In the genomic region with DNA sequence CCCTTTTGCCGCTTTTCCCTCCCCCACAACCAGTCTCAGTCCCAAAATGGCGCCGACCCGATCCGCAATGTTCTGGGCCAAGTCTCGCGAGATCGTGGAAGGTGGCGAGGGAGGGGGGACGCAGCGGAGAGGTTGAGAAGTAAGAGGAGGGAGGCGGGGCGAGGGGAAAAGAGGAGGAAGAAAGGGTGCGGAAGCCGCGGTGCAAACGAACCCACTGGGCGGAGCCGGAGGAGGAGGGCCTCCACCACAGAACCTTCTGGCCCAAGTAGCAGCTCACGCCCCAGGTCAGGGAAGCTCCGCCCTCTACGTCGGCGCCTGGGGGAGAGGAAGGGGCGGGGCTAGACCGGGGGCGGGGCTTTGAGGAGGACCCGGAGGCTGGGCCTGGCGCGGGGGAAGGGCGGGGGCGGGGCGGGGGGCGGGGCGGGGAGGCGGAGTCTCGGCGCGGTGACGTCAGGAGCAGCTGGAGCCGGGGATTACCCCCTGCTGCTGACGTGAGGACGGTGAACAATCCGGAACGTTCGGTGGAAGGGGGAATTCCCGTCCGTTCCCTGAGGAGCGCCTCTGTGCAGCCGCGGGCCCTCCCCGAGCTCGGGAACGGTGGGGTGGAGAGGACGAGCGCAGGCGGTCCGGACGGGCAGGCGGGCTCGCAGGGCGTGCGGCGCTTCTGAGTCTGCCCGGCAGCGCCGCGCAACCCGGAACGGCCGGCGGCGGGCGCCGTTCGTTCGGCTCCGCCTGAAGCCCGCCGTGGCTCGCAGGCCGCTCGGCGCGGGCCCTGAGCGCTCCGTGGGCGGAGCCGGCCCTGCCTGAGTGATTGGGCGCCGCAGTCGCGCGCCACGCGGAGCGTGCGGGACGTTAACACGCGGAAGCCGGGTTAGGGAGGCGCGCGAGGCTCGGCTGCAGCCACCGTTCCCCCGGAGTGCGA, we compare ENCODE assay signal across 8 mouse cellular contexts. TPM values are rescaled to one million over a fixed set of nuclear protein-coding genes. Genes with fewer than 3 reads are reported as not detected.
DNase-seq lines count a peak whose midpoint lies in the region; ATAC-seq and TF ChIP-seq lines count a peak whose summit lies in the region.

A gene (minus strand): TSS at position 310 of the 922 bp plus-strand sequence.

- H3K4me2 ChIP-seq in CH12.LX (ENCODE audit: insufficient read depth, low read depth, poor library complexity, severe bottlenecking), result peak within 1 kb of the TSS; percentile 77
- peak within 1 kb of the TSS; percentile 78 for H3K4me2 ChIP-seq in forebrain, embryonic 11.5 days (ENCODE audit: low read depth, low read length, severe bottlenecking)
- peak within 1 kb of the TSS; percentile 93 for H3K4me2 ChIP-seq in heart, embryonic 16.5 days (ENCODE audit: low read depth, low read length)
- peak within 1 kb of the TSS; percentile 91 for H3K4me2 ChIP-seq in liver, embryonic 15.5 days
- peak within 1 kb of the TSS; percentile 80 for H3K4me2 ChIP-seq in neural tube, embryonic 12.5 days (replicated peaks)

- WGBS in forebrain, embryonic 11.5 days, result under 1% methylated on average over 93 of the region's 109 CpGs
- WGBS in heart, embryonic 16.5 days, result under 1% methylated on average over 90 of the region's 109 CpGs
- under 1% methylated on average over 109 of the region's 109 CpGs for WGBS in liver, embryonic 15.5 days (ENCODE audit: insufficient replicate concordance)
- under 1% methylated on average over 107 of the region's 109 CpGs for WGBS in neural tube, embryonic 12.5 days

- H3K79me2 ChIP-seq in CH12.LX (replicated peaks; ENCODE audit: control insufficient read depth, extremely low read depth, insufficient read depth, poor library complexity, severe bottlenecking), result peaks cover 28% of the 10 kb centered on the region

- H3K27ac ChIP-seq in CH12.LX (ENCODE audit: insufficient read depth, low read depth), result peak within 1 kb of the TSS; percentile 66
- H3K27ac ChIP-seq in forebrain, embryonic 11.5 days (ENCODE audit: low read depth, low read length), result peak within 1 kb of the TSS; percentile 97
- peak within 1 kb of the TSS; percentile 99 for H3K27ac ChIP-seq in heart, embryonic 16.5 days (ENCODE audit: low read length)
- peak within 1 kb of the TSS; percentile 99 for H3K27ac ChIP-seq in liver, embryonic 15.5 days (replicated peaks)
- H3K27ac ChIP-seq in neural tube, embryonic 12.5 days, result peak within 1 kb of the TSS; percentile 94

- no peak for TF ChIP-seq RAD21 in CH12.LX (IDR thresholded peaks at IDR 0.05; ENCODE audit: low read depth, low read length)

- H3K36me3 ChIP-seq in CH12.LX (replicated peaks in 1 of 2; ENCODE audit: control insufficient read depth in 1 of 2, insufficient read depth in 1 of 2, low read length in 1 of 2), result no peaks in the 10 kb centered on the region
- no peaks in the 10 kb centered on the region for H3K36me3 ChIP-seq in forebrain, embryonic 11.5 days (ENCODE audit: control insufficient read depth, insufficient read depth, low read length)
- H3K36me3 ChIP-seq in heart, embryonic 16.5 days (ENCODE audit: control insufficient read depth, insufficient read depth), result no peaks in the 10 kb centered on the region
- H3K36me3 ChIP-seq in liver, embryonic 15.5 days (replicated peaks), result peaks cover 3% of the 10 kb centered on the region; the same call in 1 of the 2 replicates
- H3K36me3 ChIP-seq in neural tube, embryonic 12.5 days, result no peaks in the 10 kb centered on the region

- in situ Hi-C loops in CH12.LX (cut with MboI; ENCODE audit: low pct_ligation_motif_present, low pct_unique_long_range_greater_than_20kb, low sequenced_read_pairs), result loop anchor here (10.0 kb wide), 1 partner anchor 255 kb away; no protein-coding TSS in a partner anchor

- no peaks in the 10 kb centered on the region for H3K9me3 ChIP-seq in CH12.LX (replicated peaks; ENCODE audit: low read length)
- H3K9me3 ChIP-seq in forebrain, embryonic 11.5 days (ENCODE audit: control insufficient read depth, low read length), result no peaks in the 10 kb centered on the region
- H3K9me3 ChIP-seq in heart, embryonic 16.5 days (replicated peaks; ENCODE audit: control insufficient read depth, low read length), result no peaks in the 10 kb centered on the region
- no peaks in the 10 kb centered on the region for H3K9me3 ChIP-seq in liver, embryonic 15.5 days (replicated peaks)
- no peaks in the 10 kb centered on the region for H3K9me3 ChIP-seq in neural tube, embryonic 12.5 days

- no peak for TF ChIP-seq EP300 in CH12.LX (IDR thresholded peaks at IDR 0.05; ENCODE audit: low read length)

- dilution Hi-C loops in CH12.LX (cut with MboI; ENCODE audit: extremely low pct_ligation_motif_present, extremely low pct_unique_long_range_greater_than_20kb, low sequenced_read_pairs), result no loop called here

- peaks cover 30% of the 10 kb centered on the region for H3K27me3 ChIP-seq in CH12.LX (replicated peaks)
- H3K27me3 ChIP-seq in forebrain, embryonic 11.5 days (ENCODE audit: control insufficient read depth, insufficient read depth, low read length), result peaks cover 23% of the 10 kb centered on the region
- H3K27me3 ChIP-seq in heart, embryonic 16.5 days (ENCODE audit: control insufficient read depth, insufficient read depth, low read length), result peaks cover 6% of the 10 kb centered on the region
- H3K27me3 ChIP-seq in liver, embryonic 15.5 days, result peaks cover 34% of the 10 kb centered on the region
- peaks cover 21% of the 10 kb centered on the region for H3K27me3 ChIP-seq in neural tube, embryonic 12.5 days (replicated peaks)

- TF ChIP-seq CTCF in CH12.LX (conservative IDR thresholded peaks at IDR 0.05 in 1 of 2, IDR thresholded peaks at IDR 0.05 in 1 of 2; ENCODE audit: low read depth in 2 of 2, low read length in 2 of 2), result no peak

- peaks cover 0 to 2% of the 10 kb centered on the region in 2 experiments; a peak in 2 of 4 replicates for H3K4me1 ChIP-seq in CH12.LX (ENCODE audit: control insufficient read depth in 1 of 2, insufficient read depth in 2 of 2)
- H3K4me1 ChIP-seq in forebrain, embryonic 11.5 days (replicated peaks; ENCODE audit: control insufficient read depth, insufficient read depth, low read length), result peaks cover 3% of the 10 kb centered on the region; the same call in 1 of the 2 replicates
- peaks cover 8% of the 10 kb centered on the region for H3K4me1 ChIP-seq in heart, embryonic 16.5 days (ENCODE audit: control insufficient read depth, insufficient read depth, low read length)
- peaks cover 28% of the 10 kb centered on the region for H3K4me1 ChIP-seq in liver, embryonic 15.5 days (replicated peaks)
- peaks cover 15% of the 10 kb centered on the region for H3K4me1 ChIP-seq in neural tube, embryonic 12.5 days

- peak; percentile 79 for TF ChIP-seq POLR2A in CH12.LX (IDR thresholded peaks at IDR 0.05; ENCODE audit: low read depth, low read length)

- H3K4me3 ChIP-seq in CH12.LX (replicated peaks in 1 of 3; ENCODE audit: low read depth in 2 of 3, low read length in 2 of 3, poor library complexity in 1 of 3), result peak within 1 kb of the TSS; percentile 72 to 99 (median 73)
- H3K4me3 ChIP-seq in forebrain, embryonic 11.5 days (ENCODE audit: low read depth, low read length), result peak within 1 kb of the TSS; percentile 94
- H3K4me3 ChIP-seq in heart, embryonic 16.5 days (ENCODE audit: low read length), result peak within 1 kb of the TSS; percentile 75
- peak within 1 kb of the TSS; percentile 100 for H3K4me3 ChIP-seq in liver, embryonic 15.5 days (replicated peaks)
- peak within 1 kb of the TSS; percentile 97 for H3K4me3 ChIP-seq in neural tube, embryonic 12.5 days

- peak; percentile 96 for ATAC-seq in forebrain, embryonic 11.5 days (replicated peaks; ENCODE audit: low FRiP score)
- peak; percentile 98 for ATAC-seq in heart, embryonic 16.5 days (replicated peaks; ENCODE audit: extremely low read depth, insufficient read depth, low FRiP score)
- peak; percentile 90 for ATAC-seq in liver, embryonic 15.5 days (ENCODE audit: insufficient read depth)
- ATAC-seq in neural tube, embryonic 12.5 days (ENCODE audit: low FRiP score, low read depth), result peak; percentile 96

- DNase-seq in CH12.LX (ENCODE audit: extremely low read depth), result peak; percentile 99
- peak; percentile 100 for DNase-seq in c-Kit-positive CD71-positive TER-119-negative erythroid progenitor cells, embryonic 14.5 days (ENCODE audit: low read depth)
- peak; percentile 100 for DNase-seq in forebrain, embryonic 11.5 days (ENCODE audit: low spot score)
- peak; percentile 100 for DNase-seq in kidney, postnatal 36 days
- peak; percentile 99 for DNase-seq in telencephalon, adult 2 months (ENCODE audit: low read depth, low spot score)

- H3K9ac ChIP-seq in CH12.LX (ENCODE audit: insufficient read depth, low read depth), result peak within 1 kb of the TSS; percentile 99
- H3K9ac ChIP-seq in forebrain, embryonic 11.5 days (ENCODE audit: low read length), result peak within 1 kb of the TSS; percentile 93
- peak within 1 kb of the TSS; percentile 99 for H3K9ac ChIP-seq in heart, embryonic 16.5 days (ENCODE audit: low read length)
- peak within 1 kb of the TSS; percentile 99 for H3K9ac ChIP-seq in liver, embryonic 15.5 days
- peak within 1 kb of the TSS; percentile 97 for H3K9ac ChIP-seq in neural tube, embryonic 12.5 days

TF ChIP-seq in CH12.LX, 34 proteins besides CTCF, POLR2A, EP300 and RAD21 (continues in another document):
- TF ChIP-seq SMC3 (IDR thresholded peaks at IDR 0.05; ENCODE audit: low read depth, low read length), result no peak
- TF ChIP-seq KAT2A (IDR thresholded peaks at IDR 0.05; ENCODE audit: insufficient replicate concordance, low read length), result 0 out of 2 replicates have a peak, but pooled peaks have one; percentile 43
- peak; percentile 99 for TF ChIP-seq UBTF (IDR thresholded peaks at IDR 0.05; ENCODE audit: low read depth, low read length)
- peak; percentile 78 for TF ChIP-seq HCFC1 (IDR thresholded peaks at IDR 0.05; ENCODE audit: low read depth, low read length)
- TF ChIP-seq NELFE (IDR thresholded peaks at IDR 0.05; ENCODE audit: low read depth, low read length), result peak; percentile 44
- no peak for TF ChIP-seq E2F4 (IDR thresholded peaks at IDR 0.05; ENCODE audit: insufficient replicate concordance, low read depth, low read length)
- TF ChIP-seq SIN3A (IDR thresholded peaks at IDR 0.05; ENCODE audit: low read length), result peak; percentile 75
- TF ChIP-seq NRF1 (IDR thresholded peaks at IDR 0.05; ENCODE audit: low read depth, low read length), result peak; percentile 59
- peak; percentile 84 for TF ChIP-seq MEF2A (IDR thresholded peaks at IDR 0.05; ENCODE audit: borderline replicate concordance, low read depth, low read length)
- TF ChIP-seq USF1 (IDR thresholded peaks at IDR 0.05; ENCODE audit: low read depth, low read length), result no peak
- peak; percentile 64; the same call in 1 of the 2 replicates for TF ChIP-seq TBP (conservative IDR thresholded peaks at IDR 0.05; ENCODE audit: low read depth, low read length)

RNA-seq across cellular contexts. Expression of the gene that starts here (rescaled TPM):
- total RNA-seq in CH12.LX (2012; rRNA removed), result 43.3 and 50.4 TPM in 2 replicates
- 96.1 and 107 TPM in 2 replicates for total RNA-seq in CH12.LX (2014; rRNA removed)
- 85.7 and 99.6 TPM in 2 replicates for polyA plus RNA-seq in CH12.LX (2012; ENCODE audit: insufficient read length, low read depth)
- polyA plus RNA-seq in forebrain, embryonic 11.5 days (2014; fragmentation: Nextera tagmentation; extraction: Ambion mirVana), result 120 and 132 TPM in 2 replicates
- polyA plus RNA-seq in heart, embryonic 16.5 days (2015; fragmentation: Nextera tagmentation; extraction: Ambion mirVana), result 51.9 and 58.3 TPM in 2 replicates
- 31.6 and 35.5 TPM in 2 replicates for polyA plus RNA-seq in liver, embryonic 15.5 days (2015; fragmentation: Nextera tagmentation; extraction: Ambion mirVana)
- 111 and 119 TPM in 2 replicates for polyA plus RNA-seq in neural tube, embryonic 12.5 days (2016; fragmentation: Nextera tagmentation; extraction: Ambion mirVana)

Comparison
In these comparisons a context has a peak if more than half of its experiments do, and no peak if none do; other contexts are left out.
1. Peak in every context shown above with its lines: DNase-seq, ATAC-seq, H3K4me3 ChIP-seq and H3K27ac ChIP-seq.